Mouse (Mus musculus) retina, postnatal 7 days (tissue): ENCODE results near the gene Rbpjl.
A peak's percentile ranks its signal among the peaks of the same experiment; 100 is the strongest.

Experiments
- DNase-seq: peaks from one replicate; pipeline ENCODE4 v3.0.0-alpha.2; 2012; ENCODE audit warnings: low read depth, low spot score

The Rbpjl gene

DNA sequence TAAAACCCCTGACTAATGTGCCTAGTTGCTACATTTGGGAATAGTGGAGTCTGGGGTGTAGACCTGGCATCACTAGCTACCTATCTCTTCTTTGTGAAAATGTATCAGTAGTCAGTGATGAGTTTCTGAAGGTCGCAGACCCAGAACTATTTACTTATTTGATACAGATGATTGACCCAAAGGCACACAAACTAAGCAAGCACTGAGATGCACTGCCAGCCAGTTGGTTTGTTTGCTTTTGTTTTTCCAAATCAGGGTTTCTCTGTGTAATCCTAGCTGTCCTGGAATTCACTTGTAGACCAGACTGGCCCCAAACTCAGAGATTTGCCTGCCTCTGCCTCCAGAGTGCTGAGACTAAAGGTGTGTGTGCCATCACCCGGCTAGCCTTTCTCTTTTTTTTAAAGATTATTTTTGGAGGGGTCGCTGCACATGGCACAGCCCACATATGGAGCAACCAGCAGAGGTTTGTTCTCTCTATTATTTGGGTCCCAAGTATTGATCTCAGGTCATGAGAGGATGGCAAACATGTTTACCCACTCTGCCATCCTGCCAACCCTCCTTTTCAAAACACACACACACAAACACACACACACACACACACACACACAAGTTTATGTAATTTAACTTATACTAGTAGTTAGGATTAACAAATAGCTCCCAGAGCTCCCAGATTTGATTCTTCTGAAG lies 42.6 kb downstream of the Rbpjl start:
- DNase-seq = no peak

DNA sequence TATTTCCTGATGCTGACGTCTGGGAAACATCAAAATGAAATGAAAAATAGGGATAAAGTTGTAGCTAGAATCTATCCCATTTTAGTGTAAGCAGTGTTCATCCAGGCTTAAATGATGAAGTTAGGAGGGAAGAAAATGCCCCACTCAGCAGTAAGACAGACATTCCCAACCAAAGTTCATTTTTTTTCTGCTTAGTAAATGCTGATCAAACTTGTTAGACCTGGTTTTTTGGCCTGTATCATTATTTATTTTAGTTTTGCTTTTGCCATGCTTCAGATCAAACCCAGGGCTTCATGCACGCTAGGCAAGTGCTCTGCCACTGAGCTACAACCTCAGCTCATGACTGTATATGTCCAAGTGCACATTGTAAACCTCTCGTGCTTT lies 43.1 kb downstream of the Rbpjl start:
- DNase-seq = no peak

DNA sequence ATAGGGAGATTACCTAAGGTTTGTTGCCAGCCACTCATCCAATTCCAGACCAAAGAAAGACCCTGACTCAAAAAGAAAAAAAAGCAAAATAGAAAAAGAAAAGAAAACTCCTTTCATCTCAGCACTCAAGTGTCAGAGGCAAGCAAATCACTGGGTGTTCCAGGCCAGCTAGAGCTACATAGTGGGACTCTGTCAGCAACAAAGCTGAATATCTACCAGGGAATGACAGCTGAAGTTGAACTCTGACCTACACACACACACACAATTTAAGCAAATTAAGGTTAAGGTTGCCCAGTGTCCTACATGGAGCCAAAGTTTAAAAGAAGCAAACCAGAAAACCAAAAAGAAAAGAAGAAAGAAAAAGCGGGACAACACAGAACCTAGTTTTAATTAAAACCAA lies 45.2 kb downstream of the Rbpjl start:
- no peak for DNase-seq

DNA sequence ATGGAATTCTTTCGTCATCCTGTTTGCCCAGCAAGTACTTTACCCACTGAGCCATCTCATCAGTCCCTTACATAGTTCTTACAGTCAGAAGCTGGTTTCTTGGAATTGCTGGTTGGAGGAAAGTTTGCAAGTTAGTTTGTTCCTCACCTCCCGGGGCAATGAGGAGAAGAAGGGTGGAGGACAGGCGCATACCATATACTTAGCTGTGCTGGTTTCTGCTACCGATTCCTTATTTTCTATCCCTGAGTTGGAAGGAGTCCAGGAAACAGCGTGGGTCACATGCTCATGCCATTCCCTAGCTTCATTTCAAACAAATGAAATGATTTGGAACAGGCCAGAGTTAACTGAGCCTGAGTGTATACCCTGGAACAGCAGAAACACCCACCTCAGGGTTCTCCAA lies 46.0 kb downstream of the Rbpjl start:
- no peak for DNase-seq

DNA sequence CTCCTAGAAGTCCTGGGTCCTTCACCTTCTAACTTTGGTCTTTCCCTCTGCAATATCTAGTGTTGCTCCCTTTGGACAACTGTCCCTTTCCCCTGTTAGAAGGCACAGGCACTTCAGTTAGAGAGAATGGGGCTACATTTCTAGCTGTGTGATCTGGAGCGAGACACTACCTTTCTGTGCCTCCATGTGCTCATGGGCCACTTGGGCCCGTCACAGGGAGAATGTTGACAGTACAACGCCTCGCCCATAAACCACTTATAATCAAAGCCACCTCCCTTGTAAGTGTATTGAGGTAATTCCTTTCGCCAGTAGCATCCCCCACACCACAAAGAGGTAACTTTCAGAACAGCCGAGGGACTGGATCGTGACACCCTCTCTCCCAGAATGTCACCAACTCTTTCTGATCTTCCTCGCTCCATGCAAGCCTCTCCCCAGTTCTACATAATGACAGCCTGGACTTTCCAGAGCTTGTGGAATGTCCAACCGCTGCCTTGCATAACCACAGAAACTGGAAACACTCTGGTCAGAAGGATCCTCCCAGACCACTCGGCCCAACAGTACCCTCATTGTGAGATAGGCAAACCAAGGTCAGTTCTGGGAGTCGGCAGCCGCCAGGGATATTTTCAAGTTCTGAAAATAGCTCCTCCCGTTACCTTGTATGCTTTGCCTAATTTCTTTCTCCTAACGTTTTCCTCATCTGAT lies 46.6 kb downstream of the Rbpjl start:
- DNase-seq = no peak

DNA sequence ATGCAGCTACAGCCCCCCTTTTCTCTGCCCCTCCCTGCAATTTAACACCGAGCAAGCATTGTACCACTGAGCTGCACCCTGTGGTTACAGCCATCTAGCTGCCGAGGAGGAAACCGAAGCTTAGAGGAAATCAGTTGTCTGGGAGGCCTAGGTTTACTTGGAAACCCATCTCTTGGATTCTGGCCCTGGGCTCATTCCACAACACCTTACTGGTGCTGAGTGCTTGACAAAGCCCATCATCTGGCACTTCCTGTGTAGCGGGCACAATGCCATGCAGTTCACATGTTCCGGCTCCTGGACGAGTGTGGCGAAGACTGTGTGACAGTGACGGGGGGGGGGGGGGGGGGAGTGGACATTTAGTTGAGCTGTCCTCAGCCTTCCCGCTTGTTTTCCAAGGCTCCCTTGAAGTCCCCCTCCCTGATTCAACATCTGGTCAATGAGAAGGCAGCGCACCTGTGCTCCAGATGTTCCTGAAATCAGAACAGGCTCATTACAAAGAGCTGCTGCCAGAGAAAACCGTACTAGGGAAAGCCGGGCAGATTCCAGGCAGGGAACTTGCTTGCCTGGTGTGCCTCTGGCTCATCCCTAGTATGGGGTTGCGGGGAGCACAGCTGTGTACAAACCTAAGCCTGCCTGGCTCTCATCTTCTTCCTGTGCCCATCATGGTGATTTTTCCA lies 49.2 kb downstream of the Rbpjl start:
- no peak for DNase-seq

DNA sequence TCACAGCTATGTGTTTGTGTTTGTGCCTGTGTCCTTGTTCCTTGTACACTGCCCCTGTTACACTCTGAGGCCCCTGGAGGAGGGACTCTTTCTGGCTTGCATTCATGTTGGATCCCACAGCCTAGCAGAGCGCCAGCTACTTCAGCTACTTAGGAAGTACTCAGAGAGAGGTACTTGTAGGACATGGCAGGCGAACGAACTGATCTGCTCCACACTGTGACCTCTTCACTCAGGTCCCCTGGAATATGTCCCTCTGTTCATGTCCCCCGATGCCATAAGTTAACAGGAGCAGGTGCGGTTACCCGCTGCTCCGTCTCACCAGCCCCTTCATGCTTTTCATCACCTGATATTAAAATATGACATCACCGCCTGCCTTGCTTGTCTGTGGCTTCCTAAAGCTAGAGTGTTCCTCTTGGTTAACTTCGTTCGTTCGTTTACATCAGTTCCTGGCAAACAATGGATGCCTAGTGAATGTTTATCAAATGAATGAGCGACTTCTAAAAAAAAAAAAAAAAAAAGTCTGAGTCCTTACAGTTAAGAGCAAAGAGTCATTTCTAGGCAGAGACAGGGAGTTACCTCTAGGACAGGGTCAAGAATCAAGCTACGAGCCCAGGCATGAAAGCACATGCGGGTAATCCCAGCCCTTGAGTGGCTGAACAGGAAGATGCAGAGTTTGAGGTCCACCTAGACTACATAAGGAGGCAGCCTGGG lies 50.3 kb downstream of the Rbpjl start:
- no peak for DNase-seq

DNA sequence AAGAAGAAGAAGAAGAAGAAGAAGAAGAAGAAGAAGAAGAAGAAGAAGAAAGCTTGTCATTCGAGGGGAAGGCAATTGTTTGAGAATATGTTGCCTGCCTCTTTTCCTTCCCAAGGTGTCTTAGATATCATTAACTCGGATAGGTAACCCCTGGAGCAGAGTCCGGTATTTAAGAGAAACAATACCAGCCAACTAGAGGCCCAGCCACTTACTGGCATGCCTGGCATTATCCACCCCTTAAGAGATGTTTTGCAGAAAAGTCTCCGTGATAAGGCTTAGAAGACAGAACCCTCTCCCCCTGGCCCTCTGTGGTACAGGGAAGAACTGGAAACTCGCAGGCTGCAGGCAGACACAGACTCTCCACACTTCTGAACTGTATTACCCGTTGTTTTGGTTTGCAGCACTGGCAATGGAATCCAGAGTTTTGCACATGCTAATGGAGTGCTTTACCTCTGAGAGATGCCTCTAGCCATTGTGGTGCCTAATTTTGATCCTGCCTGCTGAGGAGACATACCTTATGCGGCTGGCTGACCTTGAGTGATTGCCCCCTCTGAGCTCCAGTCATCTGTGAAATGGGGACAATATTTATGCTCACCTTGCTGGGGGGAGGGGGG lies 51.1 kb downstream of the Rbpjl start:
- no peak for DNase-seq

DNA sequence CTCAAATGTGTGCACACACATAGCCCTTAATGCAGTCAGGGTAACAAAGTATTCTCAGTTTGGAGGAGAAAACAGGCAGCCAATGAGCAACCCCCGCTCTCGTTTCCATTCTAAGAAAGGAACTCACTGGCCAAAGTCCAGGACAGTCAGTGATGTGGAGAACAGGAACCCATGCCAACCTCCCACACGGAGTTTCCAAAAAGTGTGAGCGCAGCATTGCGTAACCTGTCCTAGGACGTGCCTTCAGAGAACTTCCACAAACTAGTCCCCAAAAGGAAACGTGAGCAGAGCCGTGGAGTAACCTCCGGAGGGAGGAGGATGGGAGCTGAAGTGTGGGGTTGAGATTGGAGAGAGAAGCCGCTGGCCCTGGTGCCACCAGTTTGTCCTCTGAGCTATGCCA lies 51.9 kb downstream of the Rbpjl start:
- DNase-seq = no peak

DNA sequence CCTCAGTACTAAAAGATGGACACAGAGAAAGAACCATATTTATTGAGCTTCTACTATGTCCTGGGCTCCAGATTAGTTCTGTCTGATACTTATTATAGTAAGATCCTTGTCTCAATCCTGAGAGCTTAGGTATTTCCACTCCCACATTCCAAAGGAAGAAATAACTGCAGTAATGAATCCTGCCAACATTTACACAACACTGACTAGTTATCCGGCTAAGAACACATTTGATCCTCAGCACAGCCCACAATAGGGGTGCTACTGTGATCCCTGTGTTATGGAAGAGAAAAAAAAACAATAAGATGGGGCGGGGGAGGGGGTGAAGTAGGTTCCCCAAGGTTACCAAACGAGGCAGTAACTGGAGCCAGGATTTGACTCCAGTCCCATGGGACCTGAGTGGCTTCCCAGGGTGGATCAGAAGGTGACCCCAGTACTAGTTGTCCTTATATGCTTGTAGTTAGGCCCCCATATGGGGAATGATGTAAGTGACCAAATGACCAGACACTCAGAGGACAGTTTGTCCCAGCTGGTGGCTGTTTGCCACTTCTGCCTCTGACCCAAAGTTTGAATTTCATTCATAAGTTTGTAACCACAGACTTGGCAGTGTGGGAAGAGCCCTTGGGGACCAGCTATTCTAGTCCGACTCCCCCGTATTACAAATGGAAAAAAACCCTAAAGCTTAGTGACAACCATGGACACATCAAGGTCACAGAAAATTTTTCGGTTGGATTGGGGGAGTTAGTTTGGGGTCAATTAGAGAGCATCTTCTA lies 52.7 kb downstream of the Rbpjl start:
- DNase-seq = no peak

DNA sequence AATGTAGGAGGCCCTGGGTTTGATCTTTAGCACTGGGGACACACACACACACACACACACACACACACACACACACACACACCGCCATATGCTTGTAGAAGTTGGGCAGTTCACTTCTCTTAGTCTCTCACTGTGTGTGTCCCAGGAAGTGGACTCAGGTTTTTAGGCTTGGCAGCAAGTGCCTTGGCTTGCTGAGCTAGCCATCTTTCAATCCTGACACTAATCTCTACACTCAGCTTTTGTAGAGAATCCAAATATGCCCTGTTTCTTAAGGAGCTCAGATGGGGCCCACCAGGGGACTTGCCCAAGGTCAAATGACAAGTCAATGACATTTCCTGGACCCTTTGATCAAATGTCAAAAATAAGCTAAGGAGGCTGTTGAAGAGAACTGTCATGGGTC lies 53.5 kb downstream of the Rbpjl start:
- no peak for DNase-seq

DNA sequence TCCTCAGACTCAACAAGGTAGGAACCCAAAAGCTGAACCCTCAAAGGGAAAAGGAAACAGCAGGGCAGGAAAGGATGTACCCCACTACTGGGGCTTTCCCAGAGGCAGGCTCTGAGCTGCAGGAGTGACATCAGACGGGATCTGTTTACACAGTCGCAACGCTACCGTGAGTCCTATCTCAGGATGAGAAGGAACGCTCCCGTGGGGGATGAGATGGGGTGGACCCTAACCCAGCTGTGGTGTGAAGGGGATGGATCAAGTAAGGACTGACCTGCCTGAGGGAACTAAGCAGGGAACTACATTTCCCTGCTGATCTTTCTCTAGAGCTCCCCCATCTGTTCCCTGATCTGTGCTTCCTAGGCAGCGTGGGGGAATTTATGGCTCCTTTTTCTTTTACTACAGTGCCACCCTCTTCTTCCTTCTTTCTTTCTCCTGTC lies 53.9 kb downstream of the Rbpjl start, which contains the start of gene Sys1:
Sys1 (plus strand) TSS at position 101 of the 437 bp plus-strand sequence.
- no peak for DNase-seq

DNA sequence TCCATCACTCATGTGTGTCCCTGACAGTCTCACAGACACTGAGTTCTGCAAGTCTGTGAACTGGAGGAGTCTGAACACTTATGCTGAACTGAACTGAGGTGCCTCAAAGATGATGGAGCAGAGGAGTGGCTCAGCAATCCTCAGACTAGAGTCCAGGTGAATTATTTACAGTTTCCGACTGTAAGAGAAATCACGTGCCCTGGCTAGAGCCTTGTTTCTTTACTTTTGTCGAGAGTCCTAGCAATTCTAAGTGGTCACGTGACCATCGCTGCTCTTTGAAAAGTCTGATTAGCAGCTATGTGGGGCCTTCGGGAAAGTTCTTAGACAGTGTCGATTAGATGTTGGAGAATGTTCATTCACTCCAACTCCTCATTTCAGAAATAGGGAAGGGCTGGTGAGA lies 55.0 kb downstream of the Rbpjl start:
- DNase-seq = no peak

DNA sequence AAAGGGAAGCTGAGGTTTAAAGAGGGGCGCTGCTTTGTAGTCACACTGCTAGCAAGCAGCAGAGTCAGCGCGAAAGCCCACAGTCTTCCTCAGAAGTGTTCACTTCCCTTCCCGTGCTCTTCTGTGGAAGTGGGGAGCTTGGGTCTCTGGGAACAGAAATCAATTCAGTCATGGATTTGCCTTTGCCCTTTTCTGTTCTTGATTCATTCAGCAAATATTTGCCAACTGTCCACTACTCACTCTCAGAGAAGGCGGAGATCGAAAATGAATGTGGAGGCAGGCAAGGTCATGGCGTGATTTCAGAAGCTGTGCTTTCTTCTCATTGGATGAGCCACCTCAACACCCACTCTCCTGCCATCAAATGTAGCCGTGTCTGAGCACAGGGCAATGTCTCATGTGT lies 55.6 kb downstream of the Rbpjl start:
- no peak for DNase-seq

DNA sequence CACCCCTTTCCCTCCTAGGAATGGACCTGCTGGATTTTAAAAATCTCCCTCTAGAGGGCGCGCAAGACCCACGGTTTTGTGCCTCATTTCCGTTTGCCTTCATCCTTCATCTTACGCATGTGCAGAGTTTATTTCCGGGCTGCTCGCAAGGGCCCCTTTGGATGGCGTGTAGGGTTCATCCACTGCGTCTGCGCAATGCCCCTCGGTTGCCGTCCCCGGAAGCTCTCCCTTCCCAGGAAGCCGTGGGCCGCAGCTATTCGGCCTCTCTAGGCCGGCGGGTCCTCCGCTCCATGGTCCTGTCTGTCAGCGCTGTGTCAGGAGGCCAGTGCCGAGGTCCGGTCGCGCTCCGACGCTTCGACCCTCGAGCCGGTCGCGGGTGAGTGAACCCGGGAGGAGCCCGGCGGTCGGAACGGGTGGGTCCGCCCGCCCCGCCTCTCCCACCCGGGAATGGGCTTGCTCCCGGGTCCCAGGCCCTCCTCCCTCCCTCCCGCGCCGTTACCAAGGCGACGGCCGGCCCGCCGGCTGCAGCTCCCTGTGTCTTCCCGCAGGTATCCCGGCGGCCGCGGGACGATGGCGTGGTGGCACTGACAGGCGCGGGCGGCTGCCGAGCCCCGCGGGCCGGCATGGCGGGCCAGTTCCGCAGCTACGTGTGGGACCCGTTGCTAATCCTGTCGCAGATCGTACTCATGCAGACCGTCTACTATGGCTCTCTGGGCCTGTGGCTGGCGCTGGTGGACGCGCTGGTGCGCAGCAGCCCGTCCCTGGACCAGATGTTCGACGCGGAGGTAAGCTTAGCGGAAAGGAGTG lies 58.0 kb downstream of the Rbpjl start, which contains the start of gene Gm20458:
Gm20458 (plus strand) TSS at position 223 of the 807 bp plus-strand sequence.
- peak; percentile 97 for DNase-seq
